Mouse (Mus musculus) heart, adult 8-10 months (tissue): ENCODE data around the gene Mpdz. TPM values are rescaled to one million over a fixed set of nuclear protein-coding genes. Genes with fewer than 3 reads are reported as not detected.

Source experiments
- DNase-seq: peaks from one replicate; pipeline ENCODE4 v3.0.0; 2022; ENCODE audit warnings: low spot score
- total RNA-seq, 4 experiments: library from RNA; stranded (reverse); gene quantifications; 2 replicates each; pipeline ENCODE4 v1.2.4; 2022

The Mpdz gene
- total RNA-seq, 4 experiments from 2014 or later = 56.8 to 78.0 (median 68.9) TPM

GRCm38 (mm10) chr4:81283081-81283480, 159.5 kb downstream of the Mpdz start:
- no peak for DNase-seq

- no peak for DNase-seq
These were observed 162.5 kb downstream of the Mpdz start for GRCm38 (mm10) chr4:81280098-81280497.

GRCm38 (mm10) chr4:81279451-81279850, 163.2 kb downstream of the Mpdz start:
- DNase-seq = no peak

DNA sequence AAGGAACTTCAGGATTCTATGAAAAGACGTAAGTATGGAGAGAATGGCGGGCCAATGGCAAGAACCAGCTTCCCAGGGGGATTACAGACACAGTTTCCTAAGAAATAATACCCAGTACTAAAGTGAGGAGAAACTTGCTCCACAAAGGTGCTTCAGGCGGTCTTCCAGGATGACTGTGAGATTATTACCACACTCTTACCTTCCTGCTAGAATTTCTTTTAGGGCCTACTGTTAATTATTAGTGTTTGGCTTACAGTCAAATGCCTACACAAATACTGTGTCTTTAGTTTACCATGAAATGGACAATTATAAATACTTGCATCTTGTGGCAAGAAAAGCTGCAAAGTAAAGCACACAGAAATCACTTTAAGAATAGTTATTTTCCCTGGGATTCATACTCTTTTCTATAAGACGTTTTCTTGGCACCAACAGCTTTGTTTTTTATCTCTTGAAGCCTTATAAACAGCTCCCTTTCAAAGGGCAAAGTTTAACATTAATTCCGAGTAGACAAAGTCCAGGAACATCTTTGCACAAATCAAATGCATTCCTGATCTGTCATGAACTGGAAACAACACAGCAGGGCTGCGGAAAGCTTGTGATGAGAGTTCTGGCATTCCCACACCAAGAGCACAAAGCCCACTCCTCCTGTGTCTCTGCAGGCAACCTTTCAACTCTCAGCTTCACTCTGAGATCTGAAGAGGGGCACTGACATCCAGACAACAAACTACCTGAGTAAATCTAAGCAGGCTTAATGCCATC, 166.5 kb downstream of the Mpdz start:
- no peak for DNase-seq

DNA sequence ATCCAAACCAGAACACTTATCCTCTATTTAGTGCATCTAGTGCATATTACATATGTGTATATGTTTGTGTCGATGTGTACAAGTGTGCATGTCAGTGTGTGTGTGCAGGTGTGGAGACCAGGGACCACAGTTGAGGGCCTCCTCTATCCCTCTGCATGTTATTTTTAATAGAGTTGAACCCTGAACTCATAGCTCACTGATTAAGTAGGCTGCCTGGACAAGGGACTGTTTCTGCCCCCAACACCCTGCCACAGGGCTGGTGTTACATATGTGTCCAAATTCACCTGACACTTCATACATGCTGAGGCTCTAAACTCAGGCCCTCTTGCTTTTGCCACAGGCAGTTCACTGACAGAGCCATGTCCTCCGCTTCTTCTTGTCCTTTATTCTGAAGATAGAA, 169.5 kb downstream of the Mpdz start:
- no peak for DNase-seq

- DNase-seq = no peak
These were observed 189.5 kb downstream of the Mpdz start for GRCm38 (mm10) chr4:81252859-81253780.

- no peak for DNase-seq
These were observed 190.3 kb downstream of the Mpdz start for GRCm38 (mm10) chr4:81252334-81252733.

GRCm38 (mm10) chr4:81251934-81252333, 190.7 kb downstream of the Mpdz start:
- peak; percentile 22 for DNase-seq

DNA sequence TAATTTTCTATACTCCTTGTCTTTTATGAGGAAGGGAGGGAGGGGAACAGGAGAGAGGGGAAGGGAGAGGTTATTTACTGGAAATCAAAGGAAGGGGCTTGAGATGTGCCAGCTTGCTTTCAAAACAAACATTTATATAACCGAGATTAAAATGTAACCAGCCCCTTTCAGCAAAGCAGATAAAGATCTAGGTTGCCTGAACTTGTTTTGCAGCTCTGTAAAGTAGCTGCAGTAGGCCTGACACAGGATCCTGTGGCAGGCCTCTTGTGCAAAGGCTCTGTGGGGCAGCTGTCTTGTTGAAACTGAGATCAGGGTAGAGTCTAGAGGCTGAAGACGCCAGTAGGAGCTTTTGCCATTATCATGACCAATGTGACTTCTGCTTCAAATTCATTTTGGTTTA, 193.4 kb downstream of the Mpdz start:
- no peak for DNase-seq

DNA sequence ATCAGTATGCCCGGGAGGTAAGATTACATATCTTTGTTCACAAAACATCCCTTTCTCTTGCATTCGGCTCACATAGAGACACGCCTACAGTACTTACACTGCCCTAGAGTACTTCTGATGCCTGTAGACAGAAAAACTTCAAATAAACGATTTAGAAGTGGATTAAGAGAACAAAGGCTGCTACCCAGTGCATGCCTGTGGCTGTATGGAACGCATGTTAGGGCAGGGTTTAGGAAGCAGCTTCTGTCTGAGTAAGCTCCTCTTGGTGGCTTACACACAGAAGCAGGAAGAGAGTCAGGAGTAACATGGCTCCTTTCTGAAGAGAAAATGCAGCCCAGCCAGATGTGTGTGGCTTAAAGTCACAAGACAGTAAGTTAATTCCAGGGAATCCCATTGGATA, 206.4 kb downstream of the Mpdz start:
- no peak for DNase-seq
